Mouse (Mus musculus) stomach, embryonic 15.5 days (tissue): ENCODE measurements around the gene Cenpx. TPM values are rescaled to one million over a fixed set of nuclear protein-coding genes. Genes with fewer than 3 reads are reported as not detected.
"Not testable (repeated sequence)": the region's sequence is repeated elsewhere in the genome, so short reads cannot be mapped to it uniquely, and the experiment has no call there.

Experiments used
- ATAC-seq: fragments of 200-750 bp; cut with Nextera tagmentation; 2 replicates; pipeline ENCODE4 v1.8.0; 2017; ENCODE audit warnings: low read depth, moderate number of reproducible peaks, moderate TSS enrichment; ENCODE audit not compliant: insufficient read depth, low FRiP score
- H3K27ac ChIP-seq: fragments of 300-500 bp; sonication (generic); 2 replicates; pipeline ENCODE4 v1.5.1; 2015; ENCODE audit warnings: mild to moderate bottlenecking, inconsistent platforms
- H3K27me3 ChIP-seq: fragments of 300-500 bp; sonication (generic); replicated peaks from 2 replicates; pipeline ENCODE4 v1.6.1; 2015; ENCODE audit warnings: inconsistent platforms
- H3K36me3 ChIP-seq: fragments of 300-500 bp; sonication (generic); 2 replicates; pipeline ENCODE4 v1.6.1; 2015; ENCODE audit warnings: inconsistent platforms
- H3K4me1 ChIP-seq: fragments of 300-500 bp; sonication (generic); 2 replicates; pipeline ENCODE4 v1.6.1; 2015; ENCODE audit warnings: inconsistent platforms
- H3K4me2 ChIP-seq: fragments of 300-500 bp; sonication (generic); 2 replicates; pipeline ENCODE4 v1.6.1; 2015; ENCODE audit warnings: mild to moderate bottlenecking, inconsistent platforms
- H3K4me3 ChIP-seq: fragments of 300-500 bp; sonication (generic); replicated peaks from 2 replicates; pipeline ENCODE4 v1.5.1; 2015; ENCODE audit warnings: inconsistent platforms
- H3K9ac ChIP-seq: fragments of 300-500 bp; sonication (generic); 2 replicates; pipeline ENCODE4 v1.6.1; 2015; ENCODE audit warnings: inconsistent platforms
- H3K9me3 ChIP-seq: fragments of 300-500 bp; sonication (generic); 2 replicates; pipeline ENCODE4 v1.6.1; 2016; ENCODE audit warnings: inconsistent platforms
- WGBS: fragments of 180-500 bp; shearing (Covaris S2); methylation state at CpG from one replicate; pipeline ENCODE4 v1.1.7; 2015; 5-methylcytosine and 5-hydroxymethylcytosine counted together
- polyA plus RNA-seq: library from polyadenylated mRNA; unstranded; fragments of >200 nt; fragmentation: Nextera tagmentation; extraction: Ambion mirVana; gene quantifications from 2 replicates; pipeline ENCODE4 v1.2.1, GENCODE M21; 2015

The Cenpx gene
- polyA plus RNA-seq, 1 experiment from 2014 or later, result 158 TPM

DNA sequence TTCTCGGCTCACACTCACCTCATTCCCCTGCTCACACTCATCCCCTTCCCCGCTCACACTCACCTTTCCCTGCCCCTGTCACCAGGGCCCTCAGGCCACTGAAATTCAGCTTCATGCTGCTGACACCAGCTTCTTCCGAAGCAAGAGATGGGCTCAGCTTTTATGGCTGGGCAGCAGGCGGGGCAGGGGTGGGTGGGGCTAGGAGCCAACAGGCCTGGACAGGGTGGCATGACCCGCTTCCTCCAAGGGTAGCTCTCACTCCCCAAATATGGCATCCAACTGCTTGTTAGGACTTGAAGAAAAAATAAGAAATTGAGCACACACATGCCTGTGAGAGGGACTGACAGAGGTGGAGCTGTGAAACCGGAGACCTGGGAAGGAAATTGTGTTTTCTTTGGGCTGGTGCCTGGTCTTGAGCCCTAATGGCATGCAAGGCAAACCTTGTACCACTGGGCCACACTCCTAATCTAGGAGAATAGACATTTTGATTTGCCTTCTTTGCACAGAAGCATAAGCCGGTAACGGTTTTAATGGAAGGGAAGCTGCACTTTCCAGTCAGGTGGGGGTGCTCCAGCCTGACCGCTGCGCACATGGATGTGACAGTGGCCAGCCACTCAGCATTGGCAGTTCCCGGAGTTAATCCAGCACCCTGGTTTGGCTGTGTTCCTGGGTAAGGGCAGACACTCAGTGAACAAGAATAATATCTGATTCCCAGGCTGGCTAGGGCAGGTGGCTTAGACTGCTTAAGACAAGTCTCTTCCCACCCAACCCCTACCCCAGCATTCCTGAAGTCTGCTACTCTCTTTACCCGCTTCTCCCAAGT is 18.5 kb upstream of the Cenpx start, which contains the start of gene Cbr2:
Cbr2 (minus strand) TSS at position 257 of the 823 bp plus-strand sequence.
- no peaks in the 10 kb centered on the region for H3K36me3 ChIP-seq
- no peaks in the 10 kb centered on the region for H3K27me3 ChIP-seq
- H3K4me2 ChIP-seq, result no peak within 1 kb of the TSS
- no peak within 1 kb of the TSS for H3K9ac ChIP-seq
- H3K4me3 ChIP-seq, result no peak within 1 kb of the TSS
- no peak for ATAC-seq
- H3K9me3 ChIP-seq, result no peaks in the 10 kb centered on the region
- H3K27ac ChIP-seq, result peak within 1 kb of the TSS; percentile 54
- peaks cover 3% of the 10 kb centered on the region; the same call in 1 of the 2 replicates for H3K4me1 ChIP-seq
- WGBS, result 68% methylated on average over 12 of the region's 12 CpGs

DNA sequence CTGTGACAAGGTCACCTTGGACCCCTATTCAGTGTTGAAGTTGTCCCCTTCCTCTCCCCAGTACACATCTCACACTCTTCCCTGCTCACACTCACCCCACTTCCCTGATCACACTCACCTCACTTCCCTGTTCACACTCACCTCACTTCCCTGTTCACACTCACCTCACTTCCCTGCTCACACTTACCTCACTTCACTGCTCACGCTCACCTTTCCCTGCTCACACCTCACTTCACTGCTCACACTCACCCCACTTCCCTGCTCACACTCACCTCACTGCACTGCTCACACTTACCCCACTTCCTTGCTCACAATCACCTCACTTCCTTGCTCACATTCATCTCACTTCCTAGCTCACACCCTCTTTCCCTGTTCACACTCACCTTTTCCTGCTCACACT is 17.9 kb upstream of the Cenpx start:
- Histone ChIP-seq H3K27me3 (no peaks in the 10 kb centered on the region), H3K4me3 (no peak overlapping the region), H3K9me3 (no peaks in the 10 kb centered on the region), H3K4me1 (peaks cover 9% of the 10 kb centered on the region), H3K27ac (no peak overlapping the region), H3K36me3 (no peaks in the 10 kb centered on the region), H3K4me2 (no peak overlapping the region), H3K9ac (no peak overlapping the region)
- ATAC-seq, result no peak
- WGBS, result 86% methylated on average over 1 of the region's 1 CpGs

DNA sequence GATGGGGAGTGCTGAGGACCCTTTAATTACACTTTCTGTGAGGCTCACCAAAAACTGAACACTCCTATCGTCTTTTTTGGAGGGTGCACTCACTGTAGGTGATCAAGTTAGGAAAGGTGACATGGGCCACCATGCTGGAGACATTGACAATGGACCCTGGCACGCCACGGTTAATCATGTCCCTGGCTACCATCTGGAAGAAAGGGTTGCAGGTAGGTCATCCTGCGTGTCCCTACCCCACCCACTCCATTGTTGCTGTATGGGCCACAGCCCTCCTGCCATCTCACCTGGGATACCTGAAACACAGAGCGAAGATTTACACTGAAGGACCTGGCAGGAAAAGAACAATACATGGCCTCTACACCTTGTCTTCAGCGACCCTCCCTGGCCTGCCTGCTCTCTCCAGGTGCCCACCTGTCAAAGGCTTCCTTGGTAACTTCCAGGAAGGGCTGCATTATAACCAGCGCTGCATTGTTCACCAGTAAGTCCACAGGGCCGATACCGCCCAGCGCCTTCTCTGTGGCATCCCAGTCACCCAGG is 16.9 kb upstream of the Cenpx start:
- no peaks in the 10 kb centered on the region for H3K36me3 ChIP-seq
- no peak overlapping the region for H3K4me3 ChIP-seq
- ATAC-seq, result no peak
- H3K9ac ChIP-seq, result no peak overlapping the region
- H3K4me1 ChIP-seq, result peaks cover 14% of the 10 kb centered on the region
- H3K4me2 ChIP-seq, result no peak overlapping the region
- no peaks in the 10 kb centered on the region for H3K9me3 ChIP-seq
- H3K27ac ChIP-seq, result no peak overlapping the region
- no peaks in the 10 kb centered on the region for H3K27me3 ChIP-seq
- 89% methylated on average over 10 of the region's 10 CpGs for WGBS

GRCm38 (mm10) chr11:120729432-120730050 is 16.0 kb upstream of the Cenpx start:
- not testable (repeated sequence) for H3K9me3 ChIP-seq, H3K36me3 ChIP-seq, H3K27ac ChIP-seq, H3K27me3 ChIP-seq, ATAC-seq, H3K9ac ChIP-seq
- Histone ChIP-seq H3K4me3 (peak overlapping the region; percentile 11; the same call in 1 of the 2 replicates), H3K4me2 (peak overlapping the region; percentile 49), H3K4me1 (peaks cover 14% of the 10 kb centered on the region)
- 2% methylated on average over 18 of the region's 21 CpGs for WGBS

- Histone ChIP-seq H3K36me3 (no peaks in the 10 kb centered on the region), H3K4me3 (no peak overlapping the region), H3K27ac (no peak overlapping the region), H3K4me2 (no peak overlapping the region; the same call in 1 of the 2 replicates), H3K27me3 (no peaks in the 10 kb centered on the region), H3K9ac (no peak overlapping the region), H3K9me3 (no peaks in the 10 kb centered on the region), H3K4me1 (peaks cover 14% of the 10 kb centered on the region)
- WGBS, result 72% methylated on average over 11 of the region's 11 CpGs
- no peak for ATAC-seq
Measured at GRCm38 (mm10) chr11:120728530-120729240, 15.1 kb upstream of the Cenpx start.

GRCm38 (mm10) chr11:120727564-120727963 is 14.0 kb upstream of the Cenpx start:
- H3K4me2 ChIP-seq, result peak overlapping the region; percentile 95; the same call in 1 of the 2 replicates
- 56% methylated on average over 12 of the region's 12 CpGs for WGBS

DNA sequence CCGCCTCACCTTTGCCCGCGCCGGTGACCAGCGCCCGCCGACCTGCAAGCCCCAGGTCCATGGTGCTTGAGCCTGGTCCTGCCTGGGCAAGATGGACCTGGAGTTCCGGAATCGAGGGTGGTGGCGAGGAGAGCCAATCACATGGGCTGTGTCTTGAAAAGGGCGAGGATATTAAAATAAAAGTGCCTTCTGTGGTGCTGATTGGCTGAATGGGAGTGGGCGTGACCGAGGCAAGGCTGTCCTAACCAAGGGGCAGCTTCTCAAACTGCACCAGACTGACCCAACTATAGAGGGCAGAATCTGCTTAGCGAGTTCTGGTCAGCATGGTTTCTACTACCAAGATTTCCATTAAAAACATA is 13.6 kb upstream of the Cenpx start, which contains the start of gene Dcxr:
Dcxr (minus strand) TSS at position 113 of the 359 bp plus-strand sequence.
- under 1% methylated on average over 14 of the region's 14 CpGs for WGBS
- H3K27ac ChIP-seq, result peak within 1 kb of the TSS; percentile 21; the same call in 1 of the 2 replicates
- ATAC-seq, result peak; percentile 89
- 0 out of 2 replicates have a peak, but pooled peaks cover 3% of the 10 kb centered on the region for H3K27me3 ChIP-seq
- peak within 1 kb of the TSS; percentile 95 for H3K4me2 ChIP-seq
- H3K36me3 ChIP-seq, result no peaks in the 10 kb centered on the region
- no peaks in the 10 kb centered on the region for H3K9me3 ChIP-seq
- H3K9ac ChIP-seq, result peak within 1 kb of the TSS; percentile 34; the same call in 1 of the 2 replicates
- peak within 1 kb of the TSS; percentile 73 for H3K4me3 ChIP-seq
- H3K4me1 ChIP-seq, result peaks cover 15% of the 10 kb centered on the region

More at GRCm38 (mm10) chr11:120727564-120727963, 14.0 kb upstream of the Cenpx start:
- no peak for ATAC-seq
- H3K9me3 ChIP-seq, result no peaks in the 10 kb centered on the region
- peaks cover 12% of the 10 kb centered on the region for H3K4me1 ChIP-seq
- no peak overlapping the region for H3K9ac ChIP-seq
- no peak overlapping the region for H3K4me3 ChIP-seq
- no peaks in the 10 kb centered on the region for H3K27me3 ChIP-seq
- H3K36me3 ChIP-seq, result no peaks in the 10 kb centered on the region
- H3K27ac ChIP-seq, result no peak overlapping the region

DNA sequence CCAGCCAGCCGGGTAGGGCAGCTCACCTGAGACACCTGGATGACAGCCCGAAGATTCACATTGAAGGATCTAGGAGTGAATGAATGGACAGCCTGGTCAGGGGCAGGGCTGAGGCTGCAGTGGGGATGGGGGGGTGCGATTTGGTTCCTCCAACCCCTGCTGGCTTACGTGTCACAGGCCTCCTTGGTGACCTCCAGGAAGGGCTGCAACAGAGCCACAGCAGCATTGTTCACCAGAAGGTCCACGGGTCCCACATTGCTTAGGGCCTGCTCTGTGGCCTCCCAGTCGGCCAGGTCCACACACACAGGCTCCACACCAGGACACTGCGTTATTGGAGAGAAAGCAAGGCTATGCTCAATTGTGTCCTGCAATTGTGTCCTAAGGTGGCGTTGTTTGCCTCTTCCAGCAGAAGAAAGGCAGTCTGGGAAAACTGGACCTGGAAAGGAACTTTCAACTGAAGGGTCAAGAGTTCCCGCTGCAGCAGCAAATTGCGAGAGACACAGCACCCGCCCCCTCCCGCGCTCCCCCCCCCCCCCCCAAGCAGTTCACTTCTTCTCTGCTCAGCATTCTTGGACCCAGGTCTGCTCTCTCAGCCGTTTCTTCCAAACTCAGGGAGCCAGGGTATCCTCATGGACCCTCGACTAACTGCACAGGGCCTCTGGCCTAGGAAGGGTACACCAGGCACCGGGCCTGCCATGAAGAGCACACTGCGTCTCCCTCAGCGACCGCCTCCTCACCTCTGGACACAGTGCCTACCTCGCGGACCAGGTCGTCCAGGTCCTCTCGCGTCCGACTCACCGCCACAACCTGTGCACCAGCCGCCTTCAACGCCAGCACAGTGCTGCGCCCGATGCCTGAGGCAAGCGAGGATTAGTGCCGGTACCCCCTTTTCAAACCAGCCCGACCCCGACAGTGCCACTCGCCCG is 13.0 kb upstream of the Cenpx start:
- peak; percentile 41; the same call in 1 of the 2 replicates for ATAC-seq

GRCm38 (mm10) chr11:120723509-120723908 is 10.0 kb upstream of the Cenpx start:
- H3K9me3 ChIP-seq, result no peaks in the 10 kb centered on the region
- H3K4me2 ChIP-seq, result no peak overlapping the region
- H3K36me3 ChIP-seq, result 0 out of 2 replicates have a peak, but pooled peaks cover 7% of the 10 kb centered on the region
- H3K27me3 ChIP-seq, result 0 out of 2 replicates have a peak, but pooled peaks cover 3% of the 10 kb centered on the region
- no peak overlapping the region for H3K4me3 ChIP-seq
- H3K4me1 ChIP-seq, result peaks cover 25% of the 10 kb centered on the region
- WGBS, result 92% methylated on average over 7 of the region's 7 CpGs
- H3K27ac ChIP-seq, result no peak overlapping the region
- no peak for ATAC-seq
- H3K9ac ChIP-seq, result no peak overlapping the region

More for the DNA sequence above, 13.0 kb upstream of the Cenpx start:
- H3K4me3 ChIP-seq, result peak overlapping the region; percentile 73
- H3K9ac ChIP-seq, result peak overlapping the region; percentile 34; the same call in 1 of the 2 replicates
- peak overlapping the region; percentile 21; the same call in 1 of the 2 replicates for H3K27ac ChIP-seq
- H3K27me3 ChIP-seq, result 0 out of 2 replicates have a peak, but pooled peaks cover 3% of the 10 kb centered on the region
- no peaks in the 10 kb centered on the region for H3K9me3 ChIP-seq
- peak overlapping the region; percentile 95 for H3K4me2 ChIP-seq
- WGBS, result 17% methylated on average over 34 of the region's 36 CpGs
- H3K4me1 ChIP-seq, result peaks cover 18% of the 10 kb centered on the region
- no peaks in the 10 kb centered on the region for H3K36me3 ChIP-seq

- Histone ChIP-seq H3K9ac (no peak overlapping the region), H3K9me3 (no peaks in the 10 kb centered on the region), H3K4me3 (no peak overlapping the region), H3K4me2 (no peak overlapping the region), H3K4me1 (peaks cover 25% of the 10 kb centered on the region), H3K27ac (no peak overlapping the region), H3K27me3 (0 out of 2 replicates have a peak, but pooled peaks cover 3% of the 10 kb centered on the region), H3K36me3 (0 out of 2 replicates have a peak, but pooled peaks cover 7% of the 10 kb centered on the region)
- ATAC-seq, result no peak
- WGBS, result 85% methylated on average over 11 of the region's 11 CpGs
Measured at GRCm38 (mm10) chr11:120722761-120723382, 9.3 kb upstream of the Cenpx start.
